Mouse (Mus musculus) heart, embryonic 11.5 days (tissue): ENCODE measurements around the gene Zfp52. TPM values are rescaled to one million over a fixed set of nuclear protein-coding genes. Genes with fewer than 3 reads are reported as not detected.

Experiments used
- ATAC-seq: fragments of 200-750 bp; cut with Nextera tagmentation; replicated peaks from 2 replicates; pipeline ENCODE4 v1.8.0; 2017; ENCODE audit warnings: moderate library complexity; ENCODE audit not compliant: insufficient number of reproducible peaks, low FRiP score, low TSS enrichment
- H3K27ac ChIP-seq: fragments of 300-500 bp; sonication (generic); 2 replicates; pipeline ENCODE4 v1.5.1; 2014; ENCODE audit warnings: mild to moderate bottlenecking, low read depth, low read length
- H3K27me3 ChIP-seq: fragments of 300-500 bp; sonication (generic); 2 replicates; pipeline ENCODE4 v1.6.1; 2014; ENCODE audit warnings: mild to moderate bottlenecking, low read length, mixed read lengths; ENCODE audit not compliant: control insufficient read depth, insufficient read depth
- H3K36me3 ChIP-seq: fragments of 300-500 bp; sonication (generic); 2 replicates; pipeline ENCODE4 v1.6.1; 2014; ENCODE audit warnings: mild to moderate bottlenecking, low read length, moderate library complexity, mixed read lengths; ENCODE audit not compliant: control insufficient read depth, insufficient read depth
- H3K4me1 ChIP-seq: fragments of 300-500 bp; sonication (generic); 2 replicates; pipeline ENCODE4 v1.6.1; 2014; ENCODE audit warnings: low read length; ENCODE audit not compliant: control insufficient read depth, insufficient read depth
- H3K4me2 ChIP-seq: fragments of 300-500 bp; sonication (generic); 2 replicates; pipeline ENCODE4 v1.6.1; 2014; ENCODE audit warnings: mild to moderate bottlenecking, moderate library complexity
- H3K4me3 ChIP-seq: fragments of 300-500 bp; sonication (generic); 2 replicates; pipeline ENCODE4 v1.5.1; 2014; ENCODE audit warnings: low read depth, low read length
- H3K9ac ChIP-seq: fragments of 300-500 bp; sonication (generic); 2 replicates; pipeline ENCODE4 v1.6.1; 2014; ENCODE audit warnings: mild to moderate bottlenecking, low read depth, low read length, moderate library complexity
- H3K9me3 ChIP-seq: fragments of 300-500 bp; sonication (generic); replicated peaks from 2 replicates; pipeline ENCODE4 v1.6.1; 2016; ENCODE audit warnings: low read length; ENCODE audit not compliant: control insufficient read depth
- WGBS: fragments of 180-500 bp; shearing (Covaris S2); extraction: QIAGEN DNeasy Blood & Tissue Kit; methylation state at CpG from one replicate; pipeline ENCODE4 v1.1.7; 2014; ENCODE audit not compliant: insufficient replicate concordance; 5-methylcytosine and 5-hydroxymethylcytosine counted together
- polyA plus RNA-seq: library from polyadenylated mRNA; unstranded; fragments of >200 nt; fragmentation: Nextera tagmentation; extraction: Ambion mirVana; gene quantifications from 2 replicates; pipeline ENCODE4 v1.2.1, GENCODE M21; 2014

The Zfp52 gene
- polyA plus RNA-seq, 1 experiment from 2014 or later = 1.9 TPM

DNA sequence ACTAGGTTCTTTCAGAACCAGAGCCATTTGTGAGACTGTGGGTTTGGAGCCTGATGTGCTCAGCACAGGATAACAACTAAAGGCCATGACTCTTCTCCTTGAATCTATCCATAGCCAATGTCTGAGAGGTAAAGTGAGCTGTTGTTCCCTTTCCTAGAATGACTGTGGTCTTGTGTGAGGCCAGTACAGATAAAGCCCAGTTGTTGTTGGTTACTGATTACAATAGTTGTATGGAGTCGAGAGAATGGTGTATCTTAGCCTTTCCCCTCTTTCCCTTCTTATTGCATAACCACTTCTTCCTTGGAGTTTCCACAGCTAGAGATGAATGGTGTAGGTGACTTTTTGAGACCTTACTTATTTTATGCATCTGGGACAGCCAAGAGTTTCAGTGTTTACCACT lies 43.7 kb downstream of the Zfp52 start:
- no peaks in the 10 kb centered on the region for H3K4me1 ChIP-seq
- no peak overlapping the region for H3K4me2 ChIP-seq
- WGBS = 59% methylated on average over 1 of the region's 1 CpGs
- no peak overlapping the region for H3K9ac ChIP-seq
- no peaks in the 10 kb centered on the region for H3K27me3 ChIP-seq
- no peaks in the 10 kb centered on the region for H3K9me3 ChIP-seq
- no peak overlapping the region for H3K4me3 ChIP-seq
- H3K36me3 ChIP-seq = peaks cover 22% of the 10 kb centered on the region
- no peak overlapping the region for H3K27ac ChIP-seq
- no peak for ATAC-seq

- peak; percentile 69; the same call in 1 of the 2 replicates for ATAC-seq
- peaks cover 23% of the 10 kb centered on the region for H3K36me3 ChIP-seq
- WGBS = 16% methylated on average over 5 of the region's 5 CpGs
Observed at GRCm38 (mm10) chr17:21579493-21580175, 44.3 kb downstream of the Zfp52 start.

GRCm38 (mm10) chr17:21585521-21585920 lies 50.2 kb downstream of the Zfp52 start:
- ATAC-seq = no peak
- H3K9ac ChIP-seq = no peak overlapping the region

More at GRCm38 (mm10) chr17:21579493-21580175, 44.3 kb downstream of the Zfp52 start:
- H3K4me2 ChIP-seq = no peak overlapping the region
- no peak overlapping the region for H3K4me3 ChIP-seq
- H3K9me3 ChIP-seq = no peaks in the 10 kb centered on the region
- H3K27me3 ChIP-seq = no peaks in the 10 kb centered on the region
- no peaks in the 10 kb centered on the region for H3K4me1 ChIP-seq
- no peak overlapping the region for H3K27ac ChIP-seq
- no peak overlapping the region for H3K9ac ChIP-seq

More at GRCm38 (mm10) chr17:21585521-21585920, 50.2 kb downstream of the Zfp52 start:
- Histone ChIP-seq H3K9me3 (peaks cover 7% of the 10 kb centered on the region; the same call in 1 of the 2 replicates), H3K4me1 (no peaks in the 10 kb centered on the region), H3K27ac (no peak overlapping the region), H3K4me3 (no peak overlapping the region), H3K36me3 (peaks cover 46% of the 10 kb centered on the region), H3K27me3 (no peaks in the 10 kb centered on the region), H3K4me2 (no peak overlapping the region)
- 90% methylated on average over 2 of the region's 2 CpGs for WGBS

Other genes with a start within 250 kb of the Zfp52 start
- gene Vmn1r237, start 223.7 kb upstream of the Zfp52 start, polyA plus RNA-seq = not detected in 2 replicates
- gene Zfp677, start 151.8 kb upstream of the Zfp52 start, polyA plus RNA-seq = 1.9 and 2.4 TPM in 2 replicates
- gene Zfp54, start 112.3 kb upstream of the Zfp52 start, polyA plus RNA-seq = 4.0 TPM in 2 replicates
- 12.1 and 13.8 TPM in 2 replicates for gene Zfp51, start 85.2 kb upstream of the Zfp52 start, polyA plus RNA-seq
- gene Zfp53, start 46.5 kb upstream of the Zfp52 start, polyA plus RNA-seq = 5.4 and 6.2 TPM in 2 replicates
- gene Zfp948, start 31.5 kb downstream of the Zfp52 start, polyA plus RNA-seq = 21.3 and 23.6 TPM in 2 replicates
- gene Zfp983, start 115.1 kb downstream of the Zfp52 start, polyA plus RNA-seq = 3.0 and 5.0 TPM in 2 replicates
- 3.9 and 4.3 TPM in 2 replicates for gene Gm10226, start 156.3 kb downstream of the Zfp52 start, polyA plus RNA-seq
- 8.2 and 9.6 TPM in 2 replicates for gene Zfp760, start 172.2 kb downstream of the Zfp52 start, polyA plus RNA-seq
- 5.5 and 6.0 TPM in 2 replicates for gene Zfp229, start 195.3 kb downstream of the Zfp52 start, polyA plus RNA-seq